Mouse (Mus musculus) intestine, embryonic 16.5 days (tissue): ENCODE measurements around the gene Rnf152. TPM values are rescaled to one million over a fixed set of nuclear protein-coding genes. Genes with fewer than 3 reads are reported as not detected.

Experiments
- ATAC-seq: fragments of 200-750 bp; cut with Nextera tagmentation; 2 replicates; pipeline ENCODE4 v1.8.0; 2017; ENCODE audit warnings: moderate TSS enrichment, moderate library complexity
- H3K27ac ChIP-seq: fragments of 300-500 bp; sonication (generic); 2 replicates; pipeline ENCODE4 v1.5.1; 2014; ENCODE audit warnings: mild to moderate bottlenecking, low read length
- H3K27me3 ChIP-seq: fragments of 300-500 bp; sonication (generic); replicated peaks from 2 replicates; pipeline ENCODE4 v1.6.1; 2014; ENCODE audit warnings: low read length, control low read depth, mixed read lengths; ENCODE audit not compliant: control insufficient read depth, insufficient read depth
- H3K36me3 ChIP-seq: fragments of 300-500 bp; sonication (generic); 2 replicates; pipeline ENCODE4 v1.6.1; 2014; ENCODE audit warnings: low read length, control low read depth; ENCODE audit not compliant: control insufficient read depth, insufficient read depth
- H3K4me1 ChIP-seq: fragments of 300-500 bp; sonication (generic); 2 replicates; pipeline ENCODE4 v1.6.1; 2014; ENCODE audit warnings: low read length, control low read depth, mixed read lengths; ENCODE audit not compliant: control insufficient read depth, insufficient read depth
- H3K4me2 ChIP-seq: fragments of 300-500 bp; sonication (generic); 2 replicates; pipeline ENCODE4 v1.6.1; 2014; ENCODE audit warnings: low read depth, low read length, control low read depth
- H3K4me3 ChIP-seq: fragments of 300-500 bp; sonication (generic); 2 replicates; pipeline ENCODE4 v1.5.1; 2014; ENCODE audit warnings: mild to moderate bottlenecking, low read length
- H3K9ac ChIP-seq: fragments of 300-500 bp; sonication (generic); 2 replicates; pipeline ENCODE4 v1.6.1; 2014; ENCODE audit warnings: low read depth, low read length
- H3K9me3 ChIP-seq: fragments of 300-500 bp; sonication (generic); 2 replicates; pipeline ENCODE4 v1.6.1; 2016; ENCODE audit warnings: low read length, control low read depth; ENCODE audit not compliant: control insufficient read depth
- WGBS: fragments of 180-500 bp; shearing (Covaris S2); extraction: QIAGEN DNeasy Blood & Tissue Kit; methylation state at CpG from one replicate; pipeline ENCODE4 v1.1.7; 2014; 5-methylcytosine and 5-hydroxymethylcytosine counted together
- polyA plus RNA-seq: library from polyadenylated mRNA; unstranded; fragments of >200 nt; fragmentation: Nextera tagmentation; extraction: Ambion mirVana; gene quantifications from 2 replicates; pipeline ENCODE4 v1.2.1, GENCODE M21; 2015

The Rnf152 gene
- polyA plus RNA-seq, 1 experiment from 2014 or later = 1.7 TPM

- no peaks in the 10 kb centered on the region for H3K36me3 ChIP-seq
- H3K9ac ChIP-seq = no peak overlapping the region
- no peak for ATAC-seq
- no peaks in the 10 kb centered on the region for H3K4me1 ChIP-seq
- H3K9me3 ChIP-seq = no peaks in the 10 kb centered on the region
- H3K27me3 ChIP-seq = no peaks in the 10 kb centered on the region
- no peak overlapping the region for H3K27ac ChIP-seq
- H3K4me3 ChIP-seq = no peak overlapping the region
- WGBS = 86% methylated on average over 4 of the region's 4 CpGs
- H3K4me2 ChIP-seq = no peak overlapping the region
Observed at GRCm38 (mm10) chr1:105351806-105352205, 4.7 kb downstream of the Rnf152 start.

- 84% methylated on average over 6 of the region's 6 CpGs for WGBS
- no peak for ATAC-seq
Observed at GRCm38 (mm10) chr1:105342305-105342704, 14.2 kb downstream of the Rnf152 start.

GRCm38 (mm10) chr1:105340943-105341342, 15.6 kb downstream of the Rnf152 start:
- no peaks in the 10 kb centered on the region for H3K9me3 ChIP-seq
- no peaks in the 10 kb centered on the region for H3K36me3 ChIP-seq
- H3K27ac ChIP-seq = no peak overlapping the region
- no peak overlapping the region for H3K9ac ChIP-seq
- no peaks in the 10 kb centered on the region for H3K27me3 ChIP-seq
- ATAC-seq = no peak
- H3K4me1 ChIP-seq = 0 out of 2 replicates have a peak, but pooled peaks cover 8% of the 10 kb centered on the region
- H3K4me3 ChIP-seq = no peak overlapping the region
- H3K4me2 ChIP-seq = no peak overlapping the region

More at GRCm38 (mm10) chr1:105342305-105342704, 14.2 kb downstream of the Rnf152 start:
- 0 out of 2 replicates have a peak, but pooled peaks cover 8% of the 10 kb centered on the region for H3K4me1 ChIP-seq
- H3K4me3 ChIP-seq = no peak overlapping the region
- H3K27me3 ChIP-seq = no peaks in the 10 kb centered on the region
- no peaks in the 10 kb centered on the region for H3K36me3 ChIP-seq
- H3K4me2 ChIP-seq = no peak overlapping the region
- no peak overlapping the region for H3K27ac ChIP-seq
- no peak overlapping the region for H3K9ac ChIP-seq
- no peaks in the 10 kb centered on the region for H3K9me3 ChIP-seq

GRCm38 (mm10) chr1:105337397-105337796, 19.1 kb downstream of the Rnf152 start:
- Histone ChIP-seq H3K27ac (peak overlapping the region; percentile 72), H3K36me3 (no peaks in the 10 kb centered on the region), H3K9ac (no peak overlapping the region), H3K4me3 (no peak overlapping the region), H3K9me3 (no peaks in the 10 kb centered on the region), H3K4me2 (0 out of 2 replicates have a peak overlapping the region, but pooled peaks have one; percentile 17), H3K27me3 (no peaks in the 10 kb centered on the region), H3K4me1 (0 out of 2 replicates have a peak, but pooled peaks cover 2% of the 10 kb centered on the region)
- peak; percentile 97 for ATAC-seq
- WGBS = 48% methylated on average over 4 of the region's 4 CpGs

GRCm38 (mm10) chr1:105336096-105336495, 20.4 kb downstream of the Rnf152 start:
- WGBS = 93% methylated on average over 5 of the region's 5 CpGs
- no peak overlapping the region for H3K4me2 ChIP-seq

GRCm38 (mm10) chr1:105332087-105332731, 24.3 kb downstream of the Rnf152 start:
- H3K9ac ChIP-seq = no peak overlapping the region
- peak; percentile 52; the same call in 1 of the 2 replicates for ATAC-seq
- 81% methylated on average over 8 of the region's 8 CpGs for WGBS
- H3K27me3 ChIP-seq = no peaks in the 10 kb centered on the region
- no peaks in the 10 kb centered on the region; the same call in 1 of the 2 replicates for H3K36me3 ChIP-seq
- no peak overlapping the region for H3K4me2 ChIP-seq
- H3K9me3 ChIP-seq = no peaks in the 10 kb centered on the region
- peaks cover 2% of the 10 kb centered on the region; the same call in 1 of the 2 replicates for H3K4me1 ChIP-seq
- H3K27ac ChIP-seq = no peak overlapping the region
- no peak overlapping the region for H3K4me3 ChIP-seq

More at GRCm38 (mm10) chr1:105336096-105336495, 20.4 kb downstream of the Rnf152 start:
- Histone ChIP-seq H3K9ac (no peak overlapping the region), H3K4me3 (no peak overlapping the region), H3K4me1 (peaks cover 5% of the 10 kb centered on the region; the same call in 1 of the 2 replicates), H3K27ac (no peak overlapping the region), H3K27me3 (no peaks in the 10 kb centered on the region), H3K9me3 (no peaks in the 10 kb centered on the region), H3K36me3 (no peaks in the 10 kb centered on the region)
- ATAC-seq = no peak

GRCm38 (mm10) chr1:105331605-105332004, 24.9 kb downstream of the Rnf152 start:
- H3K9me3 ChIP-seq = no peaks in the 10 kb centered on the region
- peaks cover 2% of the 10 kb centered on the region; the same call in 1 of the 2 replicates for H3K4me1 ChIP-seq
- no peak overlapping the region for H3K4me2 ChIP-seq
- H3K27me3 ChIP-seq = no peaks in the 10 kb centered on the region
- WGBS = 76% methylated on average over 5 of the region's 5 CpGs
- no peaks in the 10 kb centered on the region; the same call in 1 of the 2 replicates for H3K36me3 ChIP-seq
- ATAC-seq = no peak
- H3K4me3 ChIP-seq = no peak overlapping the region
- H3K27ac ChIP-seq = no peak overlapping the region
- no peak overlapping the region for H3K9ac ChIP-seq

- Histone ChIP-seq H3K9me3 (no peaks in the 10 kb centered on the region), H3K27me3 (no peaks in the 10 kb centered on the region), H3K4me1 (peaks cover 2% of the 10 kb centered on the region; the same call in 1 of the 2 replicates), H3K27ac (no peak overlapping the region), H3K4me2 (no peak overlapping the region), H3K9ac (no peak overlapping the region), H3K4me3 (no peak overlapping the region), H3K36me3 (no peaks in the 10 kb centered on the region; the same call in 1 of the 2 replicates)
- 83% methylated on average over 5 of the region's 5 CpGs for WGBS
- ATAC-seq = no peak
Observed at GRCm38 (mm10) chr1:105330581-105331320, 25.8 kb downstream of the Rnf152 start.

- no peak overlapping the region for H3K27ac ChIP-seq
- no peak for ATAC-seq
- 100% methylated on average over 1 of the region's 1 CpGs for WGBS
Observed at GRCm38 (mm10) chr1:105327789-105328188, 28.7 kb downstream of the Rnf152 start.

More at GRCm38 (mm10) chr1:105327789-105328188, 28.7 kb downstream of the Rnf152 start:
- Histone ChIP-seq H3K27me3 (no peaks in the 10 kb centered on the region), H3K36me3 (no peaks in the 10 kb centered on the region; the same call in 1 of the 2 replicates), H3K4me3 (no peak overlapping the region), H3K4me1 (peaks cover 2% of the 10 kb centered on the region; the same call in 1 of the 2 replicates), H3K9me3 (no peaks in the 10 kb centered on the region), H3K9ac (no peak overlapping the region), H3K4me2 (no peak overlapping the region)
